Mouse (Mus musculus) liver, embryonic 14.5 days (tissue): ENCODE data around the gene Gm47995. TPM values are rescaled to one million over a fixed set of nuclear protein-coding genes. Genes with fewer than 3 reads are reported as not detected.

Experiments used
- ATAC-seq: fragments of 200-750 bp; cut with Nextera tagmentation; 2 replicates; pipeline ENCODE4 v1.8.0; 2017; ENCODE audit warnings: moderate number of reproducible peaks, mild to moderate bottlenecking, moderate library complexity; ENCODE audit not compliant: insufficient read depth
- DNase-seq, 3 experiments: peaks; one replicate each; pipeline ENCODE4 v3.0.0-alpha.2; 2012 to 2013; ENCODE audit warnings: low read depth in 3 of 3, low spot score in 3 of 3
- H3K27ac ChIP-seq: fragments of 300-500 bp; sonication (generic); 2 replicates; pipeline ENCODE4 v1.5.1; 2014; ENCODE audit warnings: moderate library complexity, mild to moderate bottlenecking, control low read depth, inconsistent platforms
- H3K27me3 ChIP-seq: fragments of 300-500 bp; sonication (generic); 2 replicates; pipeline ENCODE4 v1.6.1; 2014; ENCODE audit warnings: mild to moderate bottlenecking, low read length, moderate library complexity; ENCODE audit not compliant: control insufficient read depth, insufficient read depth
- H3K36me3 ChIP-seq: fragments of 300-500 bp; sonication (generic); replicated peaks from 2 replicates; pipeline ENCODE4 v1.6.1; 2014; ENCODE audit warnings: low read depth; ENCODE audit not compliant: control insufficient read depth, insufficient read depth
- H3K4me1 ChIP-seq, 2 experiments: fragments of 200-500 bp in 1 of 2; fragments of 300-500 bp in 1 of 2; sonication (generic) in 1 of 2; replicated peaks; 2 replicates each; pipeline ENCODE4 v1.6.1; 2012 to 2014; ENCODE audit warnings: antibody characterized with exemption in 1 of 2, inconsistent platforms in 1 of 2, low read length in 1 of 2; ENCODE audit not compliant: control insufficient read depth in 2 of 2, insufficient read depth in 2 of 2
- H3K4me2 ChIP-seq: fragments of 300-500 bp; sonication (generic); 2 replicates; pipeline ENCODE4 v1.6.1; 2014; ENCODE audit warnings: low read depth, mild to moderate bottlenecking, control low read depth, moderate library complexity
- H3K4me3 ChIP-seq, 2 experiments: fragments of 200-500 bp in 1 of 2; fragments of 300-500 bp in 1 of 2; sonication (generic) in 1 of 2; 2 replicates each; pipeline ENCODE4 v1.5.1; 2012 to 2014; ENCODE audit warnings: low read depth in 2 of 2, low read length in 2 of 2, mild to moderate bottlenecking in 2 of 2, control low read depth in 1 of 2, inconsistent platforms in 1 of 2, moderate library complexity in 1 of 2; ENCODE audit not compliant: insufficient read depth in 1 of 2
- H3K9ac ChIP-seq: fragments of 300-500 bp; sonication (generic); replicated peaks from 2 replicates; pipeline ENCODE4 v1.6.1; 2014; ENCODE audit warnings: mild to moderate bottlenecking, control low read depth, moderate library complexity
- H3K9me3 ChIP-seq: fragments of 300-500 bp; sonication (generic); 2 replicates; pipeline ENCODE4 v1.6.1; 2016; ENCODE audit warnings: low read length, mixed read lengths; ENCODE audit not compliant: control insufficient read depth
- CTCF ChIP-seq: IDR thresholded peaks from 2 replicates; pipeline ENCODE4 v1.5.1; 2016; ENCODE audit warnings: antibody characterized with exemption, low read depth, control low read depth
- EP300 ChIP-seq: IDR thresholded peaks from 2 replicates; pipeline ENCODE4 v1.6.1; 2016; ENCODE audit warnings: antibody characterized with exemption, low read depth
- WGBS: fragments of 180-500 bp; shearing (Covaris S2); extraction: QIAGEN DNeasy Blood & Tissue Kit; methylation state at CpG from one replicate; pipeline ENCODE4 v1.1.7; 2014; ENCODE audit not compliant: insufficient replicate concordance; 5-methylcytosine and 5-hydroxymethylcytosine counted together
- polyA plus RNA-seq, 2 experiments: library from polyadenylated mRNA; depleted of rRNA in 1 of 2; stranded (reverse) in 1 of 2; unstranded in 1 of 2; fragments of >200 nt; fragmentation: Nextera tagmentation in 1 of 2; extraction: Ambion mirVana in 1 of 2; gene quantifications; 2 replicates each; pipeline versions ENCODE4 v1.2.1 to v1.2.3; 2012 to 2014

Gene Gm47995
- polyA plus RNA-seq, 2 experiments: 0.71 to 0.88 TPM

DNA sequence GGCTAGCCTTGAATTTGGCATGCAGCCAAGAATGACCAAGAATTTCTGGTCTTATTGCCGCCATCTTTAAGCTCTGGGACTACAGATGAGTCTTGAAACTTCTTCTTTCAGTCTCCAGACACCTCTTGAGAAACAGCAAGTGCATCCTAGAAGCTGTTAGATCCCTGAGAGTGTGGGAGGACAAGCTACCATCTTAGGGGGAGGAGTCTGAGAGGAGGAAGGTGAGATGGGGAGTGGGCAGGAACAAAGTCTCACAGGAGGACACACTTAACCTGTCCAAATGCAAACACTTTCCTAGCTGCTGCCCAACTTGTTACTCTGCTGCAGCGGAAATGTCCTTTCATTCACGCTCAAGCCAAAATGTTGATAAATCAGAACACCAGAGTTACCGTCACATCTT, 46.5 kb downstream of the Gm47995 start:
- Histone ChIP-seq H3K27me3 (no peaks in the 10 kb centered on the region), H3K9ac (no peak overlapping the region), H3K27ac (no peak overlapping the region), H3K4me1 (no peaks in the 10 kb centered on the region), H3K36me3 (no peaks in the 10 kb centered on the region), H3K4me2 (no peak overlapping the region), H3K9me3 (no peaks in the 10 kb centered on the region), H3K4me3 (no peak overlapping the region)
- no peak for DNase-seq
- TF ChIP-seq EP300 (no peak), CTCF (no peak)
- no peak for ATAC-seq
- 69% methylated on average over 4 of the region's 4 CpGs for WGBS

DNA sequence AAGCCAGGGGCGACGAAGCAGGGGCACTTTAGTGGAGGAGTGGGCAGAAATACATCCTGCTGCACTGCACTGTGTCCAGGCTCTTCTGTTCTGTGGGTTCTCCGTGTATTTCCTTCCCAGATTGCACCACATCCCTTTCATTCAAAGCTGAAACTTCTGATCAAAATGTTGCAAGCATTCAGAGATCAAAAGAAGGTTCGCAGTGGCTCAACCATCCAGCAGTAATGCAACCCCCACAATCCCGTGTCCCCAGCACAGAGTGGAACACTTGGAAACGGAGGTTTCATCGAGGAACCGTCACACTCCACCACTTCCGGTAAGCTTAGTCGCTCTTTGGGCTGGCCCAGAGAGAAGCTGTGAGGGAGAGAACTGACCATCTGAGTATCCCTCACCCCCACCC, 46.9 kb downstream of the Gm47995 start:
- Histone ChIP-seq H3K27ac (no peak overlapping the region), H3K9ac (no peak overlapping the region), H3K4me2 (no peak overlapping the region), H3K36me3 (no peaks in the 10 kb centered on the region), H3K4me1 (no peaks in the 10 kb centered on the region), H3K9me3 (no peaks in the 10 kb centered on the region), H3K4me3 (no peak overlapping the region), H3K27me3 (no peaks in the 10 kb centered on the region)
- TF ChIP-seq CTCF: no peak
- TF ChIP-seq EP300: no peak
- DNase-seq (no peak), ATAC-seq (no peak)
- 53% methylated on average over 10 of the region's 10 CpGs for WGBS

DNA sequence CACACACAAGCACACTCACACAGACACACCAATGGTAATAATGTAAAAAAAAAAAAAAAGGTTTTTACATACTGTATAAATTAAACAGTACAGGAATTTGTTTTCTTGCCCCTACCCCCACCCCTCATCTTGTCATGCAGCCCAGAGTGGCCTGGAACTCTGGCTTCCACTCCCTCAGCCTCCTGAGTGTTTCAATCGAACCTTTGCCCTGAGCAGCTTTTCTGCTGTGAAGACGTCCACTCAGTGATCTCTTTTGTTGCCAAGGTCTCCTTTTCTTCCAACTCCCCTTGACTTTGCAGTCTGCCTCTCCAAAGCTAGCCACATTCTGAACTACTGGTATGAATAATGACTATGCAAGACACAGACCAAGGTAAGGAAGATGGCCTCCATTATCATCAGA, 47.6 kb downstream of the Gm47995 start:
- no peak; the same call in 1 of the 2 replicates for ATAC-seq
- no peak for DNase-seq
- no peaks in the 10 kb centered on the region for H3K9me3 ChIP-seq
- peaks cover 0 to 2% of the 10 kb centered on the region in 2 experiments; a peak in 1 of 4 replicates for H3K4me1 ChIP-seq
- H3K4me2 ChIP-seq: no peak overlapping the region
- no peaks in the 10 kb centered on the region for H3K36me3 ChIP-seq
- H3K27me3 ChIP-seq: no peaks in the 10 kb centered on the region
- no peak overlapping the region for H3K27ac ChIP-seq
- H3K4me3 ChIP-seq: no peak overlapping the region
- TF ChIP-seq EP300 (no peak), CTCF (no peak)
- no peak overlapping the region for H3K9ac ChIP-seq
- 68% methylated on average over 2 of the region's 2 CpGs for whole genome bisulfite sequencing

Other genes with a start within 250 kb of the Gm47995 start
- gene Hmcn1, start 205.0 kb upstream of the Gm47995 start, polyA plus RNA-seq (2012; rRNA removed): 1.6 and 3.3 TPM in 2 replicates
- gene Hmcn1, start 205.0 kb upstream of the Gm47995 start, polyA plus RNA-seq (2014; fragmentation: Nextera tagmentation; extraction: Ambion mirVana): 1.7 and 2.3 TPM in 2 replicates
- gene Gm47985, start 15.9 kb upstream of the Gm47995 start, polyA plus RNA-seq (2012; rRNA removed): 2.0 and 2.1 TPM in 2 replicates
- gene Gm47985, start 15.9 kb upstream of the Gm47995 start, polyA plus RNA-seq (2014; fragmentation: Nextera tagmentation; extraction: Ambion mirVana): 1.7 and 2.2 TPM in 2 replicates
- 0.92 and 1.4 TPM in 2 replicates for gene Gm8947, start 6.1 kb upstream of the Gm47995 start, polyA plus RNA-seq (2012; rRNA removed)
- 0.45 and 1.2 TPM in 2 replicates for gene Gm8947, start 6.1 kb upstream of the Gm47995 start, polyA plus RNA-seq (2014; fragmentation: Nextera tagmentation; extraction: Ambion mirVana)
- 1.2 and 1.5 TPM in 2 replicates for gene 3110040M04Rik, start 5.7 kb downstream of the Gm47995 start, polyA plus RNA-seq (2012; rRNA removed)
- gene 3110040M04Rik, start 5.7 kb downstream of the Gm47995 start, polyA plus RNA-seq (2014; fragmentation: Nextera tagmentation; extraction: Ambion mirVana): 1.2 and 1.3 TPM in 2 replicates
- 0.42 and 0.52 TPM in 2 replicates for gene Gm47996, start 11.7 kb downstream of the Gm47995 start, polyA plus RNA-seq (2012; rRNA removed)
- gene Gm47996, start 11.7 kb downstream of the Gm47995 start, polyA plus RNA-seq (2014; fragmentation: Nextera tagmentation; extraction: Ambion mirVana): 0.46 TPM in 1 of 2 replicates, not detected in the other
- gene Ivns1abp, start 146.0 kb downstream of the Gm47995 start, polyA plus RNA-seq (2012; rRNA removed): 47.4 and 57.0 TPM in 2 replicates
- 68.6 and 73.3 TPM in 2 replicates for gene Ivns1abp, start 146.0 kb downstream of the Gm47995 start, polyA plus RNA-seq (2014; fragmentation: Nextera tagmentation; extraction: Ambion mirVana)
- 5.6 and 9.7 TPM in 2 replicates for gene Swt1, start 230.0 kb downstream of the Gm47995 start, polyA plus RNA-seq (2012; rRNA removed)
- 19.1 and 19.7 TPM in 2 replicates for gene Swt1, start 230.0 kb downstream of the Gm47995 start, polyA plus RNA-seq (2014; fragmentation: Nextera tagmentation; extraction: Ambion mirVana)
- 7.6 and 9.8 TPM in 2 replicates for gene Trmt1l, start 230.1 kb downstream of the Gm47995 start, polyA plus RNA-seq (2012; rRNA removed)
- gene Trmt1l, start 230.1 kb downstream of the Gm47995 start, polyA plus RNA-seq (2014; fragmentation: Nextera tagmentation; extraction: Ambion mirVana): 11.8 and 13.8 TPM in 2 replicates